Mouse (Mus musculus): ENCODE measurements around the gene Cisd2. TPM values are rescaled to one million over a fixed set of nuclear protein-coding genes. Genes with fewer than 3 reads are reported as not detected.

Cisd2 gene
- polyA plus RNA-seq, 1 experiment from 2014 or later, result 51.8 TPM

- no peak overlapping the region for H3K4me2 ChIP-seq (ENCODE audit: low read depth, low read length)
- WGBS, result 83% methylated on average over 4 of the region's 4 CpGs
- H3K4me1 ChIP-seq (ENCODE audit: control insufficient read depth, insufficient read depth, low read length), result no peaks in the 10 kb centered on the region
- no peaks in the 10 kb centered on the region for H3K27me3 ChIP-seq (ENCODE audit: control insufficient read depth, insufficient read depth, low read length)
- H3K4me3 ChIP-seq (ENCODE audit: low read length), result no peak overlapping the region
- H3K36me3 ChIP-seq (ENCODE audit: control insufficient read depth, insufficient read depth), result no peaks in the 10 kb centered on the region
- H3K27ac ChIP-seq (ENCODE audit: low read length), result no peak overlapping the region
- no peak for ATAC-seq (replicated peaks; ENCODE audit: extremely low read depth, insufficient read depth, low FRiP score)
- no peaks in the 10 kb centered on the region for H3K9me3 ChIP-seq (replicated peaks; ENCODE audit: control insufficient read depth, low read length)
- no peak overlapping the region for H3K9ac ChIP-seq (ENCODE audit: low read length)
Observed at GRCm38 (mm10) chr3:135357394-135357793, 66.3 kb downstream of the Cisd2 start.

Other genes starting within 250 kb of the Cisd2 start
- 16.0 and 16.5 TPM in 2 replicates for gene Cenpe, start 211.4 kb downstream of the Cisd2 start, polyA plus RNA-seq (2015; fragmentation: Nextera tagmentation; extraction: Ambion mirVana)
- 2.4 and 2.5 TPM in 2 replicates for gene Bdh2, start 142.7 kb downstream of the Cisd2 start, polyA plus RNA-seq (2015; fragmentation: Nextera tagmentation; extraction: Ambion mirVana)
- gene Slc9b2, start 116.2 kb downstream of the Cisd2 start, polyA plus RNA-seq (2015; fragmentation: Nextera tagmentation; extraction: Ambion mirVana), result 0.29 and 0.51 TPM in 2 replicates
- gene Slc9b1, start 75.9 kb downstream of the Cisd2 start, polyA plus RNA-seq (2015; fragmentation: Nextera tagmentation; extraction: Ambion mirVana), result not detected in 2 replicates
- gene Ube2d3, start 14.2 kb upstream of the Cisd2 start, polyA plus RNA-seq (2015; fragmentation: Nextera tagmentation; extraction: Ambion mirVana), result 424 and 489 TPM in 2 replicates
- 37.0 and 38.3 TPM in 2 replicates for gene Manba, start 61.7 kb upstream of the Cisd2 start, polyA plus RNA-seq (2015; fragmentation: Nextera tagmentation; extraction: Ambion mirVana)